Mouse (Mus musculus) spleen, adult 2 months (tissue): ENCODE measurements at regions not wholly inside any gene's neighbourhood (a gene's known extent, or its start where the extent isn't known, plus 50 kb on each side); places are given as distances from the start of the nearest gene placed in this dataset.

Experiments used
- DNase-seq, 2 experiments: peaks; one replicate each; pipeline versions ENCODE4 v3.0.0 to v3.0.0-alpha.2; 2012 to 2021; ENCODE audit warnings: low spot score in 2 of 2, low read depth in 1 of 2
- H3K27ac ChIP-seq: fragments of 200-500 bp; 2 replicates; pipeline ENCODE4 v1.5.1; 2012; ENCODE audit warnings: low read length, inconsistent platforms; ENCODE audit not compliant: insufficient read depth
- H3K27me3 ChIP-seq: fragments of 200-500 bp; 2 replicates; pipeline ENCODE4 v1.6.1; 2012; ENCODE audit warnings: mild to moderate bottlenecking, moderate library complexity, low read length, inconsistent platforms; ENCODE audit not compliant: control insufficient read depth, insufficient read depth
- H3K36me3 ChIP-seq: fragments of 200-500 bp; 2 replicates; pipeline ENCODE4 v1.6.1; 2012; ENCODE audit warnings: mild to moderate bottlenecking, low read length, inconsistent platforms; ENCODE audit not compliant: control insufficient read depth, insufficient read depth
- H3K4me1 ChIP-seq: fragments of 200-500 bp; 2 replicates; pipeline ENCODE4 v1.6.1; 2011; ENCODE audit warnings: inconsistent platforms; ENCODE audit not compliant: control insufficient read depth, insufficient read depth, insufficient read length
- H3K4me3 ChIP-seq: fragments of 200-500 bp; 2 replicates; pipeline ENCODE4 v1.5.1; 2011; ENCODE audit warnings: mild to moderate bottlenecking, inconsistent platforms; ENCODE audit not compliant: insufficient read depth, insufficient read length; ENCODE audit errors: extremely low read depth
- CTCF ChIP-seq: fragments of 200-500 bp; IDR thresholded peaks from 2 replicates; pipeline ENCODE4 v1.5.1; 2011; ENCODE audit warnings: mild to moderate bottlenecking, inconsistent platforms; ENCODE audit not compliant: insufficient read depth, insufficient read length, insufficient replicate concordance; ENCODE audit errors: extremely low read depth
- POLR2A ChIP-seq: fragments of 200-500 bp; IDR thresholded peaks from 2 replicates; pipeline ENCODE4 v1.6.1; 2011; ENCODE audit warnings: low read depth, low read length, inconsistent platforms
- WGBS: fragments of 180-500 bp; shearing (Covaris S2); methylation state at CpG from one replicate; pipeline ENCODE4 v1.1.7; 2018; 5-methylcytosine and 5-hydroxymethylcytosine counted together

DNA sequence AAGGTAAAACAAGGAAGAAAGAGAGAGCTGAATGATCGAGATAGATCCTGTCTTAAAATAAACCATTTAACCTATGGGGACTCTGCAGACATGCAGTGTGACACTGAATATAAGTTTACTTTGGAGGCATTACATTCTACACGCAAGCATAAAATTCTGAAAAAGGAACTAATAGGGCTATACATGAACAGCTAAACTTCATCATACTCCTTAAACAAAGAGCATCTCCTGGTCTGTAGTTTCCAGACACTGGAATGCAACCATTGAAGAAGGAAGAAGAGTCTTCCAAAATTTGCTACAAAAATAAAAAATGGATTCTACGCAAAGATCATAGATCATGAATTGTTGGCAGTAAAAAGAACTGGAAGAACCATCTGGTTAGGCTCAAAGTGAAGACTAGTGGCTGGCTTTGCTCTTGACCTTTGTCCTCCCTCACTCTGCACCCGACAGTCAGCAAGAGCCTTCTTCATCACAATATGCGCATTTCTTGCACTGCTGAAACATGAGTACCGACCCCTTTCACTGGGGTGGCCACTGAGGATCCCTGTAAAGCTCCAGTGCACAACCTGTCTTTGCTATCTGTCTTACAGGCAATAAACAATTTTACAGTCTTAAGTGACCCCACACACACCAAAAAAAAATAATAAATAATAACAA lies 112.2 kb upstream of the BC052040 start:
- H3K27me3 ChIP-seq = no peaks in the 10 kb centered on the region
- no peaks in the 10 kb centered on the region for H3K4me1 ChIP-seq
- H3K36me3 ChIP-seq = no peaks in the 10 kb centered on the region
- WGBS = 84% methylated on average over 6 of the region's 6 CpGs
- no peak overlapping the region for H3K27ac ChIP-seq
- TF ChIP-seq CTCF = no peak
- TF ChIP-seq POLR2A = no peak
- no peak overlapping the region for H3K4me3 ChIP-seq
- no peak for DNase-seq

DNA sequence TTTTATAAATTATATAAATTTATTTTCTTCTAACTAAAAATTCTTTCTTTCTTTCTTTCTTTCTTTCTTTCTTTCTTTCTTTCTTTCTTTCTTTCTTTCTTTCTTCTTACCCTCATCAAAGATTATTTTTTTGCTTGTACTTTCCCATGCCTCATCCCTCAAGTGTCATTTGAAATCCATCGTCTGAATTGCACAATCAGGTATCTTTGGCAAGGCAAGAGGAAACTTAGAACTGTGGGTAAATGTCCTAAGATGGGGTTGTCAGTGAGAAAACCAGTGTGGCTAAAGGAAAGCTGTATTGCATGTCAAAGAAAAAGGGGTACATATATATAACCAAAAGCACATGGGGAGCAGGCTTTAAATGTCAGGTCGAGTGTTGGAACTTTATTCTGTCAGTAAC lies 109.1 kb upstream of the BC052040 start:
- TF ChIP-seq POLR2A = no peak
- no peak for TF ChIP-seq CTCF
- H3K4me3 ChIP-seq = no peak overlapping the region
- no peaks in the 10 kb centered on the region for H3K36me3 ChIP-seq
- no peak for DNase-seq
- 78% methylated on average over 2 of the region's 2 CpGs for WGBS
- H3K27me3 ChIP-seq = no peaks in the 10 kb centered on the region
- H3K4me1 ChIP-seq = no peaks in the 10 kb centered on the region
- no peak overlapping the region for H3K27ac ChIP-seq

DNA sequence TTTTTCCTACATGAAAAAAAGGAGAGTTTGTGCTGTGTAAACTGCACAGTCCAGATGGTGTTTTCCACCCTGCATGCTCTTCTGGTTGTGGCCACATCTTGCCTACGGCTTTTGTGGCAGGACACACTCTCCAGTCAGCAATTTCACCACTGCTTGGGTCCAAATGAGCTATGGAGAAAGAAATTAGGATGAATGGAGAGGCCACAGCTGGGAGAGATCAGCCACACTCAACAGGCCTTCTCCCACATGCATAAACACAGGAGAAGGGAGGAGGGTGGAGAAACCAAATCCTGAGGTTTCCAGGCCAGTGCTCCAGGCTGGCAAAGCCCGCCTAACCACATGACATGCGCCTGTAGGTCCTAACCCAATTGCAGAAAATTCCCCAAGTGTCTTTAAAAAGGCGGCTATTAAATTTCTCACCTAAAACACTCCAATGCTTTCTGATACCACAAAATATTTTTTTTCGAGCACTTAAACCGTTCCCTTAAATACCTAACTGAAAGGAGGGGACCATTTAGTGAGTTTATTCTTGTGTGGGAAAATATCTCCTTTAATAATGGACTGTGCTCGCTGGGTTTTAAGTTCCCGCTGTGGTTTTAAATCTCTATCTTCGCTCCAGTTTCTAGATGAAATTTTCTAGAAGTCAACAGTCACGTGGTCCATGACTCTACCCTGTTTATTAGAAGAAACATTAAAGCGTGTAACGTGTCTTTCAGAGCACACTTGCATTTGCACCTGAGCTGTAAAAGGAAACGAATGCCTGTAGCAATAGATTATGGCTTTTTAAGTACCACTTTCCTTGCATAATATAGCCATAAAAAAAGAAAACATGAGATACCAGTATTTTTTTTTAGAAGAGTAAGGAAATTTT lies 97.9 kb upstream of the BC052040 start:
- H3K27ac ChIP-seq = no peak overlapping the region
- H3K36me3 ChIP-seq = no peaks in the 10 kb centered on the region
- no peak for TF ChIP-seq CTCF
- no peak for TF ChIP-seq POLR2A
- H3K4me1 ChIP-seq = no peaks in the 10 kb centered on the region
- H3K4me3 ChIP-seq = no peak overlapping the region
- DNase-seq = no peak
- H3K27me3 ChIP-seq = no peaks in the 10 kb centered on the region
- WGBS = 84% methylated on average over 13 of the region's 13 CpGs

DNA sequence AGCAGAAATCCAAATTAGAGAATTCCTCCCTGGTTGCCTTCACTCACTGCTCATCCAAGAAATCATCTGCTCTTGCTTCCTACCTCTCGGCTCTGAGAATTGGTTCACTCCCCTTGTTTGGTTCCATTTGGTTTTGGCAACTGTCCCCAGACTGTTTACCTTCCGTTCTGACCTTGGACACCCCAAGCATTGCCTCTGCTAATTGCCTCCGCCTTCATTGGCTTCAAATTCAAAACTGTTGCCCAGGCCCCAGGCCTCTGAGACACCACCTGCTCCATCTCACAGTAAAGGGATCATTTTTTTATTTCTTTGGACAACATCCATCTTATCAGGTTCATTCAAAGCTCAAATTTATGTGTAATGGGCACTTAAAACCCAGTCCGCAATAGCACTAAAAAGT lies 93.1 kb upstream of the BC052040 start:
- Histone ChIP-seq H3K4me3 (no peak overlapping the region), H3K27me3 (no peaks in the 10 kb centered on the region), H3K36me3 (no peaks in the 10 kb centered on the region), H3K27ac (no peak overlapping the region), H3K4me1 (no peaks in the 10 kb centered on the region)
- WGBS = 87% methylated on average over 4 of the region's 4 CpGs
- no peak for TF ChIP-seq POLR2A
- no peak for TF ChIP-seq CTCF
- no peak for DNase-seq

DNA sequence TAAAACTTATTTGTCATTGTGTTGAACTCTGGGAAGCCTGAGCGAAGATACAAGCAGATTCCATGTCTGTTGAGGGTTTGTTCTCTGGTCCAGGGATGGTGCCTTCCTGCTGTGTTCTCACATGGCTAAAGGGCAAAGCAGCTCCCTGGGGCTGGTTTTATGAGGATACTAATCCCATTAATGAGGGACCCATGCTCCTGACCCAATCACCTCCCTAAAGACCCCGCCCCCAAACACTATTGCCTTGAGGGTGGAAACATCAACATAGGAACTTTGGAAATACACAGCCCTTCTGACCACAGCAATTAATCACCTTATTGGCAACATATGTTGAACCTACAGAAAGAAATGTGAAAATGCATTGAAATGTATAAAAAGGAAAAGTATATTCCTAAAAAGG lies 88.5 kb upstream of the BC052040 start:
- TF ChIP-seq POLR2A = no peak
- no peak for TF ChIP-seq CTCF
- Histone ChIP-seq H3K36me3 (no peaks in the 10 kb centered on the region), H3K4me1 (no peaks in the 10 kb centered on the region), H3K27me3 (no peaks in the 10 kb centered on the region), H3K4me3 (no peak overlapping the region), H3K27ac (no peak overlapping the region)
- WGBS = 96% methylated on average over 2 of the region's 2 CpGs
- no peak for DNase-seq

DNA sequence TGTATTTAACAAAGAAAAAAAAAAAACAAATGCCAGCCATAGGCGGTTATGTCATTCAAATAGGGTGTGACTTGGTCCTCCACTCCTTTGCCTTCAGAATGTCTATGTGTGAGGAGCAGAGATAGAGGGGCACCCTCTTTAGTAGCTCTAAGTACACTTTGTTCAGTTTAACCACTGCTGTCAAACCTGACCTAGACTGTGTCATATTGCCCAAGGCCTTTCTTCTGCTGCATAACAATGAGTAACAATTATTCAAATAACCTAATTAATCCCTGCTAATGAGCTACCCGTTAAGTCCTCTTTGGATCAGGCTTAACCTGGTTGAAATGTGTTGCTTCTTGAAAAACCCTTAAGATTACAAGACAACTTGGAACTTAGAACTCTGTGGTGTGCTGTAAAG lies 81.6 kb upstream of the BC052040 start:
- Histone ChIP-seq H3K36me3 (no peaks in the 10 kb centered on the region), H3K27me3 (no peaks in the 10 kb centered on the region), H3K4me3 (no peak overlapping the region), H3K27ac (no peak overlapping the region), H3K4me1 (no peaks in the 10 kb centered on the region)
- no peak for DNase-seq
- WGBS = 89% methylated on average over 2 of the region's 2 CpGs
- TF ChIP-seq CTCF (no peak), POLR2A (no peak)

DNA sequence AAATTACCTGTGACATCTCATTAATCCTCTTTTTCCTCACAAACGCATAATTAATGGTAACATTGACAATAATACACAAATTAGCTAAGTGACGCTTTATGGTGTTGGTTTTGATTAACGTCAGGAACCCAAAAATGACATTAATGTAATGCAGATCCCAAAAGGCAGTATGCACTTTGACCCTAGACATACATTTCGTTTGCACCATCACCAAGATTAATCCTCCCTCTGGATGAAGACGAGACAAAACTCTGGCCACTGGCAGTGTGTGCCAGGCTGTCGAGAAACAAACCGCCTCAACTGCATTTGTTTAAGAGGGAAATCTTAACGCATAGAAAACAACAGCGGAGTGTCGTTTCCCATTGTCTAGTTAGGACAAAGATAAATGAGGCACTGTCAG lies 72.0 kb upstream of the BC052040 start:
- Histone ChIP-seq H3K27me3 (no peaks in the 10 kb centered on the region), H3K4me3 (no peak overlapping the region), H3K36me3 (no peaks in the 10 kb centered on the region), H3K27ac (no peak overlapping the region), H3K4me1 (no peaks in the 10 kb centered on the region)
- no peak for DNase-seq
- no peak for TF ChIP-seq POLR2A
- no peak for TF ChIP-seq CTCF
- WGBS = 71% methylated on average over 10 of the region's 10 CpGs
